Mouse (Mus musculus) heart, embryonic 11.5 days (tissue): ENCODE measurements around the gene Rdh9. TPM values are rescaled to one million over a fixed set of nuclear protein-coding genes. Genes with fewer than 3 reads are reported as not detected.

Experiments used
- polyA plus RNA-seq: library from polyadenylated mRNA; unstranded; fragments of >200 nt; fragmentation: Nextera tagmentation; extraction: Ambion mirVana; gene quantifications from 2 replicates; pipeline ENCODE4 v1.2.1, GENCODE M21; 2014

Gene Rdh9
- polyA plus RNA-seq, 1 experiment from 2014 or later, result not detected

Other genes starting within 250 kb of the Rdh9 start
- 0.21 and 0.33 TPM in 2 replicates for gene Nxph4, start 241.8 kb upstream of the Rdh9 start, polyA plus RNA-seq
- 32.8 and 34.6 TPM in 2 replicates for gene Lrp1, start 155.2 kb upstream of the Rdh9 start, polyA plus RNA-seq
- 21.0 and 27.1 TPM in 2 replicates for gene Stat6, start 133.4 kb upstream of the Rdh9 start, polyA plus RNA-seq
- gene Nemp1, start 109.5 kb upstream of the Rdh9 start, polyA plus RNA-seq, result 6.7 and 8.4 TPM in 2 replicates
- 7.9 and 10.1 TPM in 2 replicates for gene Nab2, start 107.8 kb upstream of the Rdh9 start, polyA plus RNA-seq
- gene Myo1a, start 71.2 kb upstream of the Rdh9 start, polyA plus RNA-seq, result 0.14 and 0.49 TPM in 2 replicates
- 3.7 and 6.4 TPM in 2 replicates for gene Tac2, start 51.9 kb upstream of the Rdh9 start, polyA plus RNA-seq
- 3.1 and 4.2 TPM in 2 replicates for gene Zbtb39, start 36.8 kb upstream of the Rdh9 start, polyA plus RNA-seq
- 9.1 and 9.2 TPM in 2 replicates for gene Gpr182, start 24.7 kb upstream of the Rdh9 start, polyA plus RNA-seq
- 0.10 TPM in 1 of 2 replicates, not detected in the other for gene Rdh1, start 16.7 kb upstream of the Rdh9 start, polyA plus RNA-seq
- gene Rdh16f1, start 16.6 kb upstream of the Rdh9 start, polyA plus RNA-seq, result 0.10 TPM in 1 of 2 replicates, not detected in the other
- gene Rdh16, start 24.8 kb downstream of the Rdh9 start, polyA plus RNA-seq, result not detected in 2 replicates
- not detected in 2 replicates for gene Rdh19, start 73.5 kb downstream of the Rdh9 start, polyA plus RNA-seq
- not detected in 2 replicates for gene Rdh16f2, start 90.1 kb downstream of the Rdh9 start, polyA plus RNA-seq
- gene Rdh7, start 112.4 kb downstream of the Rdh9 start, polyA plus RNA-seq, result not detected in 2 replicates
- not detected in 2 replicates for gene Sdr9c7, start 122.1 kb downstream of the Rdh9 start, polyA plus RNA-seq
- not detected in 2 replicates for gene Hsd17b6, start 231.2 kb downstream of the Rdh9 start, polyA plus RNA-seq
- gene Prim1, start 238.8 kb downstream of the Rdh9 start, polyA plus RNA-seq, result 56.0 and 61.4 TPM in 2 replicates